Mouse (Mus musculus): ENCODE measurements around the gene Nol10.

Nol10 gene

GRCm38 (mm10) chr12:17348048-17349036, at the start of gene Nol10:
TSS of gene Nol10 (plus strand) at chr12:17348458.
- DNase-seq (ENCODE audit: low spot score in 2 of 2), result peak; percentile 75 to 90

DNA sequence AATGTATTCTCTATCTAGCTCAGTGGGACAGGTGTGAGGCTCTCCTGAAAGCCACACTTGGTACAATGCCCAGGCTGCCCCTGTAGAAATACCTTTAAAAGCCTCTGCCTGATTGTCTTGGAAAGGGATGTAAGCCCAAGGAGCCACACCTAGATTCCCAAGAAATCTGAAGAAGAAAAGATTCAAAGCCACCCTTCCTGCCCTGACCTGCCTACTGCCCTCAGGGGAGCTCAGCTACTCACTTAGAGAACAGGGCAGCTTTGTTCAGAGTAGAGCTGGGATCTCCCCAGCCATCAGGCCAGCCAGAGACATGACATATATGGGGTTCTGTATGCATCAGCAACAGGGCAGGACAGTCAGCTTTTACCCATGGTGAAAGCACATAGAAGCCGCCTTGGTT, 48.4 kb upstream of the Nol10 start:
- DNase-seq (ENCODE audit: low spot score in 2 of 2), result no peak

DNA sequence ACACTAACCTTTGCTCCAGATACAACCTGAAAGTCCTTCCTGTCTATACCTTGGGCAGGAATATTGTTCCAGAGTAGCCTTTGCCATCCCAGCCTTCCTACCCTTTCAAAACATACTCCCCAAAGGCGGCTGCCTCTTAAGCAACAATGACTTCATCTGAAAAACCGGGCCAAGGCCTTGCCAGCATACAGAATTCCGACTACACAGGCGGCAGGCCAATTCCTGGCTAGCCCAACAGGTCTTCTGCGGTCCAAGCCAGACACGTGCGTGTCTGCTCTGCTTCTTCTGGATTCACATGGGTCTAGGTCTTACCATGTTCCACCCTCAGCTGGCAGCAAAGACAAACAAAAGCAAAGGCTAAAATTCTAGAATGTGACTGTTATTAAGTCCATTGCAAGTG, 42.8 kb upstream of the Nol10 start:
- no peak for DNase-seq (ENCODE audit: low spot score in 2 of 2)

GRCm38 (mm10) chr12:17308246-17308645, 40.0 kb upstream of the Nol10 start:
- no peak for DNase-seq (ENCODE audit: low spot score in 2 of 2)

DNA sequence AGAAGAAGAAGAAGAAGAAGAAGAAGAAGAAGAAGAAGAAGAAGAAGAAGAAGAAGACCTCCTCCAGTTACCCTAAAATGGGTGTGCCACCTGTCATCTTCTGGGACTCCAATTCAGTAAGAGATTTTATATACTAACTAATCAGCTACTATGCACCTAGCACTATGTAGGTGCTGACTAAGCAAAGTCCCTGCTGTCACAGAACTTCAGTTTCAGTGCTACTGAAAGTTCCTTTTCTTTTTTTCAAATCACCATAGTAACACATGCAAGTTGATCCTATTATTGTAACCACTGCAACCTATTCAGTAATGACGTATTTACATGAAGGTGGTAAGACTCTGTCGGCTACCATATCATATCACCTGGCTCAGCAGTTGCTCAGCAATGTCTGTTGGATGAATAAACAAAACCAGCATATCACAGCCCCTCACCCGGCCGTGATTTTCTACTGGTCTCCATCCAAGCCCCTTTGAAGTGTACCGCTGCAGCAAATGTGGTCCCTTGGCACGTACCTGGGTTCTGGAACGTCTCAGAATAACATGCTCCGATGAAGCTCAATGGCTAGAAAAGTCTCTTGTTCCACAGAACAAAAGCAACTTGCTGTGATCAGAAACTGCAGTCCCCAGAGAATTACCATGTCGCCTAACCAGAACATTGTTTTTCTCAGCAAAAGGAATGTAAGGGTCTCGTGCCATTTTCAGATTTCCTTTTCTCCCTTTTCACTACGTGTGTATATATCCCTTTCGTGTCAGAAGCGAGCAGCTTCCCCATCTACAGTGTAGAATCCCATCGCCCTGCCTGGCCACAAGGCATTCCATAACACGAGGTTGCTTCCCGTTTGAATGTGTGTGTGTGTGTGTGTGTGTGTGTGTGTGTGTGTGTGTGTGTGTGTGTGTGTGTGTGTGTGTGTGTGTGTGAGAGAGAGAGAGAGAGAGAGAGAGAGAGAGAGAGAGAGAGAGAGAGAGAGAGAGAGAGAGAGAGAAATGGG, 37.1 kb upstream of the Nol10 start:
- DNase-seq (ENCODE audit: low spot score in 2 of 2), result no peak

- no peak for DNase-seq (ENCODE audit: low spot score in 2 of 2)
Measured at GRCm38 (mm10) chr12:17316096-17316495, 32.2 kb upstream of the Nol10 start.

GRCm38 (mm10) chr12:17317970-17318369, 30.3 kb upstream of the Nol10 start:
- DNase-seq (ENCODE audit: low spot score in 2 of 2), result no peak

DNA sequence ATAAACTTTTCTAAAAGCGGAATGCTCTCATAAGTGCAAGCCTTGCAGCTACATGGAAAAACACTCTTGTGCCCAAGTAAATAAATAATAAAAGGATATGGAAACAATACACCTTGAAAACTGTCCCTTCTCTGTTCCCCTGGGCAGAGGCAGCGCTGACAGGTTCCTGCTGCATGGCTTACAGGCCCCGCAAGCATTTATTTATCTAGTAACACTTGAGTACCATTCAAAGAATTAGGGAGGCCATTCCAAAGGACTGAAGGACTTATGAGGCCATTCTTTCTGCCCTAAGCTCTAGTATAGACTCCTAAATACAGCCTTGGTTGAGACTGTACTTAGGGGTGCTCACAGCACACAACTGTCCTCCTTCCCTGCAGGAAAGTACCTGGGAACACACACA, 29.8 kb upstream of the Nol10 start:
- no peak for DNase-seq (ENCODE audit: low spot score in 2 of 2)

- peak in 1 of 2 experiments; percentile 27 for DNase-seq (ENCODE audit: low spot score in 2 of 2)
Measured at GRCm38 (mm10) chr12:17324549-17325470, 23.4 kb upstream of the Nol10 start.

- no peak for DNase-seq (ENCODE audit: low spot score in 2 of 2)
Measured at GRCm38 (mm10) chr12:17329259-17329658, 19.0 kb upstream of the Nol10 start, which contains the start of gene Atp6v1c2. TSS of gene Atp6v1c2 (minus strand) at chr12:17329359.

DNA sequence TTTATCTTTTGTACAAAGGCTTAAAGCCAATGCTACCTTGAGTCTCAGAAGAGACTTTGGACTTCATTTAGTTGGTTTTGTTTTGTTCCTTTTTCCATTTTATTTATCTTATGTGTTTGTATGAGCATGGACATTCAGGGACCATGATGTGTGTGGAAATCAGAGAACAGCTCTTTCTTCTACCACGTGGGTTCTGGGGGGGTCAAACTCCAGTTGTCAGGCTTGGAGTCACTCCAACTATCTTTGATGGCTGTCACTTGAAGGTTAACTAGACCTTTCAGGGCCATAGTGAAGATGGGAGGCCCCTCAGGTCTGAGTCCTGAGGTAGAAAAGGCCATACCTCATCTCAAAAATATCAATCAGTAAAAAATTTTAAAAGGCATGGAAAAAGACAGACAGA, 14.8 kb upstream of the Nol10 start:
- no peak for DNase-seq (ENCODE audit: low spot score in 2 of 2)

GRCm38 (mm10) chr12:17338338-17338737, 9.9 kb upstream of the Nol10 start:
- no peak for DNase-seq (ENCODE audit: low spot score in 2 of 2)

GRCm38 (mm10) chr12:17339114-17339905, 8.9 kb upstream of the Nol10 start:
- DNase-seq (ENCODE audit: low spot score in 2 of 2), result no peak

- no peak for DNase-seq (ENCODE audit: low spot score in 2 of 2)
Measured at GRCm38 (mm10) chr12:17347327-17348047, 771 bp upstream of the Nol10 start.

- DNase-seq (ENCODE audit: low spot score in 2 of 2), result no peak
Measured at GRCm38 (mm10) chr12:17350106-17350505, 1.8 kb downstream of the Nol10 start.

GRCm38 (mm10) chr12:17356853-17357252, 8.6 kb downstream of the Nol10 start:
- no peak for DNase-seq (ENCODE audit: low spot score in 2 of 2)

GRCm38 (mm10) chr12:17357795-17358194, 9.5 kb downstream of the Nol10 start:
- no peak for DNase-seq (ENCODE audit: low spot score in 2 of 2)

- peak in 1 of 2 experiments; percentile 31 for DNase-seq (ENCODE audit: low spot score in 2 of 2)
Measured at GRCm38 (mm10) chr12:17358981-17359380, 10.7 kb downstream of the Nol10 start.

- no peak for DNase-seq (ENCODE audit: low spot score in 2 of 2)
Measured at GRCm38 (mm10) chr12:17360104-17360503, 11.8 kb downstream of the Nol10 start.

All from frontal cortex, postnatal 10 days (tissue).